Mouse (Mus musculus): ENCODE measurements at regions not wholly inside any gene's neighbourhood (a gene's known extent, or its start where the extent isn't known, plus 50 kb on each side); places are given as distances from the start of the nearest gene placed in this dataset.

- no peaks in the 10 kb centered on the region for H3K36me3 ChIP-seq (replicated peaks in 1 of 2; ENCODE audit: control insufficient read depth in 1 of 2, insufficient read depth in 1 of 2, low read length in 1 of 2)
- H3K4me2 ChIP-seq (ENCODE audit: insufficient read depth, low read depth, poor library complexity, severe bottlenecking) = no peak overlapping the region
- H3K9me3 ChIP-seq (replicated peaks; ENCODE audit: low read length) = no peaks in the 10 kb centered on the region
- no peaks in the 10 kb centered on the region for H3K27me3 ChIP-seq (replicated peaks)
- H3K9ac ChIP-seq (ENCODE audit: insufficient read depth, low read depth) = no peak overlapping the region
- H3K27ac ChIP-seq (ENCODE audit: insufficient read depth, low read depth) = no peak overlapping the region
- TF ChIP-seq HCFC1 (IDR thresholded peaks at IDR 0.05; ENCODE audit: low read depth, low read length) = no peak
- TF ChIP-seq MAZ (IDR thresholded peaks at IDR 0.05; ENCODE audit: low read depth, low read length) = no peak
- no peak for TF ChIP-seq CTCF (conservative IDR thresholded peaks at IDR 0.05 in 1 of 2, IDR thresholded peaks at IDR 0.05 in 1 of 2; ENCODE audit: low read depth in 2 of 2, low read length in 2 of 2)
- TF ChIP-seq RCOR1 (conservative IDR thresholded peaks at IDR 0.05; ENCODE audit: low read depth, low read length) = no peak
- no peak for TF ChIP-seq JUN (IDR thresholded peaks at IDR 0.05; ENCODE audit: insufficient read depth, low read depth, low read length)
- no peak for TF ChIP-seq CHD2 (IDR thresholded peaks at IDR 0.05; ENCODE audit: low read length)
- TF ChIP-seq ELF1 (IDR thresholded peaks at IDR 0.05; ENCODE audit: low read depth, low read length) = no peak
- TF ChIP-seq ZNF384 (IDR thresholded peaks at IDR 0.05; ENCODE audit: low read depth, low read length) = no peak
- no peak for TF ChIP-seq SMC3 (IDR thresholded peaks at IDR 0.05; ENCODE audit: low read depth, low read length)
- no peak for TF ChIP-seq USF2 (conservative IDR thresholded peaks at IDR 0.05; ENCODE audit: low read depth, low read length)
- no peak for TF ChIP-seq MYC (IDR thresholded peaks at IDR 0.05; ENCODE audit: low read depth, low read length)
- TF ChIP-seq MAX (IDR thresholded peaks at IDR 0.05; ENCODE audit: low read length) = no peak
- no peak for TF ChIP-seq NELFE (IDR thresholded peaks at IDR 0.05; ENCODE audit: low read depth, low read length)
- TF ChIP-seq EP300 (IDR thresholded peaks at IDR 0.05; ENCODE audit: low read length) = no peak
- TF ChIP-seq RAD21 (IDR thresholded peaks at IDR 0.05; ENCODE audit: low read depth, low read length) = no peak
- TF ChIP-seq PAX5 (IDR thresholded peaks at IDR 0.05; ENCODE audit: low read length) = no peak
- TF ChIP-seq ZKSCAN1 (IDR thresholded peaks at IDR 0.05; ENCODE audit: borderline replicate concordance, low read depth, low read length) = no peak
- TF ChIP-seq MXI1 (IDR thresholded peaks at IDR 0.05; ENCODE audit: low read depth, low read length) = no peak
- H3K79me2 ChIP-seq (replicated peaks; ENCODE audit: control insufficient read depth, extremely low read depth, insufficient read depth, poor library complexity, severe bottlenecking) = no peaks in the 10 kb centered on the region
- peaks cover 0 to 12% of the 10 kb centered on the region in 2 experiments; a peak in 2 of 4 replicates for H3K4me1 ChIP-seq (ENCODE audit: control insufficient read depth in 1 of 2, insufficient read depth in 2 of 2)
- no peak for DNase-seq (ENCODE audit: extremely low read depth)
- in situ Hi-C loops (cut with MboI; ENCODE audit: low pct_ligation_motif_present, low pct_unique_long_range_greater_than_20kb, low sequenced_read_pairs) (no loop called here), dilution Hi-C loops (cut with MboI; ENCODE audit: extremely low pct_ligation_motif_present, extremely low pct_unique_long_range_greater_than_20kb, low sequenced_read_pairs) (no loop called here)
- no peak overlapping the region for H3K4me3 ChIP-seq (replicated peaks in 1 of 3; ENCODE audit: low read depth in 2 of 3, low read length in 2 of 3, poor library complexity in 1 of 3)
Observed at GRCm38 (mm10) chr10:96460151-96460550, 156.7 kb upstream of the Btg1 start.

GRCm38 (mm10) chr10:96460617-96461338 is 156.0 kb upstream of the Btg1 start:
- H3K27ac ChIP-seq (ENCODE audit: insufficient read depth, low read depth) = no peak overlapping the region
- no peaks in the 10 kb centered on the region for H3K27me3 ChIP-seq (replicated peaks)
- dilution Hi-C loops (cut with MboI; ENCODE audit: extremely low pct_ligation_motif_present, extremely low pct_unique_long_range_greater_than_20kb, low sequenced_read_pairs) = no loop called here
- no peak overlapping the region for H3K4me2 ChIP-seq (ENCODE audit: insufficient read depth, low read depth, poor library complexity, severe bottlenecking)
- H3K9me3 ChIP-seq (replicated peaks; ENCODE audit: low read length) = no peaks in the 10 kb centered on the region
- peaks cover 0 to 15% of the 10 kb centered on the region in 2 experiments; a peak in 2 of 4 replicates for H3K4me1 ChIP-seq (ENCODE audit: control insufficient read depth in 1 of 2, insufficient read depth in 2 of 2)
- H3K4me3 ChIP-seq (replicated peaks in 1 of 3; ENCODE audit: low read depth in 2 of 3, low read length in 2 of 3, poor library complexity in 1 of 3) = no peak overlapping the region
- H3K9ac ChIP-seq (ENCODE audit: insufficient read depth, low read depth) = no peak overlapping the region
- H3K36me3 ChIP-seq (replicated peaks in 1 of 2; ENCODE audit: control insufficient read depth in 1 of 2, insufficient read depth in 1 of 2, low read length in 1 of 2) = no peaks in the 10 kb centered on the region
- TF ChIP-seq POLR2AphosphoS2 (IDR thresholded peaks at IDR 0.05; ENCODE audit: low read depth, low read length) (no peak), ZMIZ1 (IDR thresholded peaks at IDR 0.05; ENCODE audit: low read depth, low read length) (no peak), JUN (IDR thresholded peaks at IDR 0.05; ENCODE audit: insufficient read depth, low read depth, low read length) (no peak), SIN3A (IDR thresholded peaks at IDR 0.05; ENCODE audit: low read length) (no peak), E2F4 (IDR thresholded peaks at IDR 0.05; ENCODE audit: insufficient replicate concordance, low read depth, low read length) (no peak), IRF4 (IDR thresholded peaks at IDR 0.05; ENCODE audit: low read depth, low read length) (no peak), NRF1 (IDR thresholded peaks at IDR 0.05; ENCODE audit: low read depth, low read length) (no peak), ETS1 (conservative IDR thresholded peaks at IDR 0.05; ENCODE audit: low read depth, low read length) (no peak), POLR2A (IDR thresholded peaks at IDR 0.05; ENCODE audit: low read depth, low read length) (no peak)
- peak; percentile 10 for DNase-seq (ENCODE audit: extremely low read depth)
- in situ Hi-C loops (cut with MboI; ENCODE audit: low pct_ligation_motif_present, low pct_unique_long_range_greater_than_20kb, low sequenced_read_pairs) = no loop called here
- H3K79me2 ChIP-seq (replicated peaks; ENCODE audit: control insufficient read depth, extremely low read depth, insufficient read depth, poor library complexity, severe bottlenecking) = no peaks in the 10 kb centered on the region

All from CH12.LX (cell line).